Mouse (Mus musculus) myocyte (in vitro differentiated cells): ENCODE results near the gene Hdac9.

Source experiments
- CEBPB ChIP-seq: IDR thresholded peaks from 2 replicates; pipeline ENCODE4 v1.6.1; 2011; ENCODE audit warnings: mild to moderate bottlenecking, moderate library complexity; ENCODE audit not compliant: poor library complexity, insufficient read depth, severe bottlenecking
- E2F4 ChIP-seq: IDR thresholded peaks from one replicate; pipeline ENCODE4 v1.6.1; 2011; ENCODE audit warnings: mild to moderate bottlenecking, control low read depth, moderate library complexity; ENCODE audit not compliant: insufficient read depth
- MAX ChIP-seq: IDR thresholded peaks from one replicate; pipeline ENCODE4 v1.6.1; 2011; ENCODE audit warnings: low read depth, mild to moderate bottlenecking, control low read depth
- MYOG ChIP-seq, 3 experiments: IDR thresholded peaks; one replicate each; pipeline ENCODE4 v1.6.1; 2011; ENCODE audit warnings: control low read depth in 2 of 3, low read depth in 2 of 3, mild to moderate bottlenecking in 2 of 3; ENCODE audit not compliant: insufficient read length in 2 of 3, control insufficient read depth in 1 of 3, insufficient read depth in 1 of 3
- POLR2A ChIP-seq: IDR thresholded peaks from one replicate; pipeline ENCODE4 v1.6.1; 2011; ENCODE audit warnings: low read depth, mild to moderate bottlenecking, control low read depth, moderate library complexity; ENCODE audit not compliant: insufficient read length
- POLR2AphosphoS2 ChIP-seq: IDR thresholded peaks from one replicate; pipeline ENCODE4 v1.6.1; 2011; ENCODE audit warnings: low read depth, control low read depth; ENCODE audit not compliant: insufficient read length
- REST ChIP-seq: IDR thresholded peaks from one replicate; pipeline ENCODE4 v1.6.1; 2011; ENCODE audit warnings: mild to moderate bottlenecking, control low read depth, moderate library complexity; ENCODE audit not compliant: insufficient read depth, insufficient read length
- TCF12 ChIP-seq: IDR thresholded peaks from one replicate; pipeline ENCODE4 v1.6.1; 2011; ENCODE audit warnings: mild to moderate bottlenecking, control low read depth; ENCODE audit not compliant: poor library complexity, insufficient read depth, severe bottlenecking
- TCF3 ChIP-seq: IDR thresholded peaks from one replicate; pipeline ENCODE4 v1.6.1; 2011; ENCODE audit warnings: low read depth, control low read depth; ENCODE audit not compliant: insufficient read length
- USF1 ChIP-seq: IDR thresholded peaks from one replicate; pipeline ENCODE4 v1.6.1; 2011; ENCODE audit warnings: low read depth, mild to moderate bottlenecking, control low read depth, moderate library complexity

- TF ChIP-seq POLR2A (no peak), E2F4 (no peak), USF1 (no peak), MAX (no peak), POLR2AphosphoS2 (no peak), TCF3 (no peak), CEBPB (no peak), REST (no peak), MYOG (IDR thresholded peaks at IDR 0.05; ENCODE audit: control insufficient read depth in 1 of 3, insufficient read depth in 1 of 3, insufficient read length in 2 of 3, low read depth in 2 of 3) (no peak), TCF12 (no peak)
Measured at GRCm38 (mm10) chr12:34498751-34499626, 417.9 kb downstream of the Hdac9 start.
